Mouse (Mus musculus) ovary, postnatal 36 days (tissue): ENCODE results near the gene Sost.

Experiments used
- DNase-seq: peaks from one replicate; pipeline ENCODE4 v3.0.0; 2022; ENCODE audit warnings: low spot score, mixed read lengths

The Sost gene

GRCm38 (mm10) chr11:101983431-101983921 lies 16.7 kb upstream of the Sost start:
- no peak for DNase-seq

DNA sequence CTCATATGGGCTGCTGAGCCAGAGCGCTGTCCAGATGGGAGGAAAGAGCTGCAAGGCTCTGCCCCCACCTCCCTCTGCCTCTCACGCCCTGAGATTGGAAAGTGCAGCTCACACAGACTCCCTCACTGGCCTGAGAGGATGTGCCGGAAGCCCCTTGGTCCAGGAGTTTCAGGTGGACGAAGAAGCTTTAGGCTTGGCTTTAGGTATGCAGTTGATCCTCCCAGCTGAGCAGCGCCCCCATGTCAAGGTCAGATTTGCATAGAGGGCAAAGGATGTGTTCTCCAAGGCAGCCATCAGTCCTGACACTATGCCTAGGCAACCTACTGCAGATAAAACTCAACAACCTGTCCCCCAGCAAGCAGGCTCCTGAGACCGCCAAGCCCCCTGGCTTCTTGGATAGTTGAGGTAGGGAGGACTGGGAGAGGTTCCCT lies 16.2 kb upstream of the Sost start:
- no peak for DNase-seq

DNA sequence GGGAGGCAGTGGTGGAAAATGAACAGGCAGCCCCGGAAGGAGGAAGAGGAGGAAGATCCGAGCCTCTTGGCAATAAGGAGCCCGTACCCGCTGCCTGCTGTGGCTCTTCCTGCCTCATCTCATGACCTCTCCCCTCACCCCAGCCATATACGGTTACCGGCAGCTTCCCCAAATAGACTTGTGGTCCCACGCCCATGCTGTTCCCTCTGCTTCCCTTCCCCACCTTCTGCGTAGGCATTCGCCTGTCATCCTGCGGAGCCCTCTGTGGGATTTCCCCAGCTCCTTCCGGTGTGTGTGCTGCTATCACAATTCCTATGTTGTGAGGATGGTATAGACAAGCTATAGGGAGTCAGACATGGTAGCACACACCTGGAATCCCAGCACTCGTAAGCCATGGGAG lies 15.0 kb upstream of the Sost start:
- DNase-seq, result no peak

DNA sequence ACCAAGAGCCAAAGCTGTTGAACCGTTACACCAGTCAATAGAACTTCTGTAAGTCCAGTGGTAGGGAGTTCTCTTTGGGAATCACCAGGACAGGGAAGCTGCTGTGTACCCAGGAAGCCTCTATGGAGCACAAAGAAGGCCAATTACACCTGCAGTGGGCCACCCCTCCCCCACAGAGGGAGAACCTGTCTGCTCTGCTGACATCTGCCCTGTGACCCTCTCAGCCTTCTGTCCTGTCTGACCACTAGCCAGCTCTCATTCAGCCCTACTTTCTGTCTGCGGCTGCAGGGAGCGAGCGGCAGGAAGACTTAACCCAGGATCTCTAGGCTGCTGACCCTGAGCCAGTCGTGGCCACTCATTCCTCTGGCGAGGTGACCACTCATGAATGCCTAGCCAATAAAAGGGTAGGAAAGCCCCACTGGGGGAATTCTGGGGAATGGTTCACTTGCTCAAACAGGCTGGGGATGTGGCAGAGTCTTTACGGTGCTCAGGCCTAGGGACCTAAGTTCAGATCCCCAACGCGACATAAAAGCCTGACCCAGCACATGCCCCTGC lies 13.9 kb upstream of the Sost start:
- DNase-seq, result no peak

GRCm38 (mm10) chr11:101979140-101979539 lies 12.3 kb upstream of the Sost start:
- no peak for DNase-seq

DNA sequence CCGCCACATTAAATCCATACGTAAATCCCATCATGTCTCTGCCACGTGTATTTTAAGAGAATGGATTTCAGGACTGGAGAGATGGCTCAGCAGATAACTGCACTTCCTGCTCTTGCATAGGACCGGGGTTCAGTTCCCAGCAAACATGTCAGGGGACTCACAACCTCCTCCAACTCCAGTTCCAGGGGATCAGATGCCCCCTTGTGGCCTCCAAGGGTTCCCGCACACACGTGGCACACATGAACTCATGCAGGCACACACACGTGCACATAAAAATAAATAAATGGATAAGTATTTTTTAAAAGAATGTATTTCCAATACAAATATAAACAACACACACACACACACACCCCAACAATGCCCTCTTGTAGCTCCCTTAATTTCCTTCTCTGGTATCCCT lies 10.1 kb upstream of the Sost start:
- no peak for DNase-seq

GRCm38 (mm10) chr11:101974923-101975322 lies 8.1 kb upstream of the Sost start:
- no peak for DNase-seq

- DNase-seq, result no peak
Measured at GRCm38 (mm10) chr11:101974181-101974580, 7.4 kb upstream of the Sost start.

DNA sequence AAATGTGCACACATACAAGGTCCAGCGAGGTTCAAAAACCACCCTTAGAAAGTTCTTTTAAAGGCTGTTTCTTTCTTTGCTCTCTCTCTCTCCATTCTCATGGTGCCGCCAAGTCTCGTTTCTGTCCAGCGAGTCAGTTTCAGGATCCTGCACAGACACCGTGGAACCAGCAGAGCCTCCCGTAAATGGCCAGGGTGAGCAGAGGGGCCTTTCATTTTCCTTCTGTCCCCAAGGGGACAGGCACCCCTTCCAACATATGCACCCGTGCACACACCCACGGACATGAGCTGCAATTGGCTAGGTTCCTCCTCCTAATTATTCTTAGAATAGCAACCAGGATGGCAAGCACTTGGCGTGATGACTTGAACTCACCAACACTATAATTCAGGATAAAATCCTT lies 6.7 kb upstream of the Sost start:
- DNase-seq, result no peak

DNA sequence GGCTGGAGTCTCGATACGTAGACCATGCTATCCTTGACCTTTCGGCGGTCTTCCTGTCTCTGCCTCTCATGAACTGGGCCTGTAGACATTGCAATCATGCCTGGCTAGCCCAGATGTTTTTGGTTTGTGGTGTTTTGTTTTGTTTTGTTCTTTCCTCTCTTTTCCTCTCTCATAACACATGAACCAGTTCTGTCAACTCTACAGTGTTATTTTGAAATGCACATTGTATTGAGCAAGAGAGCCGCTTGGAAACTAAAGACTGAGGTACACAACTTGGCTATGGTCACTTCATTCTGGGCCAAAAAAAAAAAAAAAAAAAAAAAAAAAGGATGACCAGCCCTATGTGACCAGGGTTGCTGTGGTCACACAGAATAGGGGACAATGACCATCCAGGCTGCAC lies 5.8 kb upstream of the Sost start:
- DNase-seq, result no peak

DNA sequence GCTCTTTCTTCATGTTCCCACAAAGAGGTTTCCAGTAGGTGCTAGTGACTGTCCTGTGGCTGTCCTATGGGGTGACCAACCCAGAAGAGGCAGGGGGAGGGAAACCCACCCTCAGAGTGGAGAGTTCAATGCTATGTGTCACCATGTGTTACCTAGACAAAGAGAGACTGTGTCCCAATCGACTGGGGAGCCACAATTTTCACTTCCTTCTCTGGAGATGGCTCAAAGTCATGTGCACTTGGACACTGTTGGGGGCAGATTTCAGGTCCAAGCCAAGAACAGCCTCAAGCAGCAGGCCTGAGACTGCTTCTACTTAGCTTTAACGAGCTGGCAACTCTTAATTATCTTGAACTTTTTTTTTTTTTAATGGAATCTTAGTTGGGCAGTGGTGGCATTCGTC lies 5.3 kb upstream of the Sost start:
- no peak for DNase-seq

- DNase-seq, result no peak
Measured at GRCm38 (mm10) chr11:101971410-101971809, 4.6 kb upstream of the Sost start.

- no peak for DNase-seq
Measured at GRCm38 (mm10) chr11:101969835-101970234, 3.0 kb upstream of the Sost start.

DNA sequence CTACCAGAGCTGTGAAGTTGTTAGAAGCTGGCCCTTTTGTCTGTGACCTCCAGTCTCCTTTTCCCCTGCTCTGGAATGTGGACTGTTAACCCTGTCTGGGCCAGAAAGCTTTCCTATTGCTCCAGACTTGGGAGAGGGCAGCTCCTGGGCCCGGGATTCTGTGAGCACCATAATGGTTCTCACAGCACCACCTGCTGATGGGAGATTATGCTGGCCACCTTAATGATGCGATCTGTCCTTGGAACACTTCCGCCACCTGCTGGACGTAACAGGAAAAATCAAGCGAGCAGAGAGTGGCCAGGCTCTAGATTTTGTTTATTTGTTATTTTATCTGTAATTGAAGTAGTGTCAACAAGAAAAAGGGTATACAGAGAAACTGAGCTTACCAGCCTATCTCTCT lies 2.0 kb upstream of the Sost start:
- peak; percentile 64 for DNase-seq

- no peak for DNase-seq
Measured at GRCm38 (mm10) chr11:101968311-101968710, 1.5 kb upstream of the Sost start.

DNA sequence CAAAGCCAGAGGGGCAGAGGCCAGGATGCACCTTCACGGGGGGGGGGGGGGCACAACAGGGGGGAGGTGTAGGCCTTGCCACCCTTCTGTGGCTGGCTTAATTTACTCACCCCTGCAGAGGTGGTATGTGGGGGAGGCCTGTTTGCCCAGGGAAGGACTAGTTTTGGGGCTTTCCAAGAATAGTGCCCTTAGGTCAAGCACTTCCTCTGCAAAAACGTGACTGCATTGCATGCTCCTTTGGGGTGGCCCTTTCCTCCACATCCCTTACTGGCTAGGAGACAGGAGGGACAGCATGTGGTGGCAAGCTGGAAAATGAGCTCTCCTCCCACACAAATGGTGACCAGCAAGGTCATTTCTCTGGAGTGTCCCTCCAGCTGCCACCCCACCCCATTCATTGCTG lies 1.3 kb downstream of the Sost start:
- DNase-seq, result no peak

- DNase-seq, result no peak
Measured at GRCm38 (mm10) chr11:101964647-101965046, 2.2 kb downstream of the Sost start.

DNA sequence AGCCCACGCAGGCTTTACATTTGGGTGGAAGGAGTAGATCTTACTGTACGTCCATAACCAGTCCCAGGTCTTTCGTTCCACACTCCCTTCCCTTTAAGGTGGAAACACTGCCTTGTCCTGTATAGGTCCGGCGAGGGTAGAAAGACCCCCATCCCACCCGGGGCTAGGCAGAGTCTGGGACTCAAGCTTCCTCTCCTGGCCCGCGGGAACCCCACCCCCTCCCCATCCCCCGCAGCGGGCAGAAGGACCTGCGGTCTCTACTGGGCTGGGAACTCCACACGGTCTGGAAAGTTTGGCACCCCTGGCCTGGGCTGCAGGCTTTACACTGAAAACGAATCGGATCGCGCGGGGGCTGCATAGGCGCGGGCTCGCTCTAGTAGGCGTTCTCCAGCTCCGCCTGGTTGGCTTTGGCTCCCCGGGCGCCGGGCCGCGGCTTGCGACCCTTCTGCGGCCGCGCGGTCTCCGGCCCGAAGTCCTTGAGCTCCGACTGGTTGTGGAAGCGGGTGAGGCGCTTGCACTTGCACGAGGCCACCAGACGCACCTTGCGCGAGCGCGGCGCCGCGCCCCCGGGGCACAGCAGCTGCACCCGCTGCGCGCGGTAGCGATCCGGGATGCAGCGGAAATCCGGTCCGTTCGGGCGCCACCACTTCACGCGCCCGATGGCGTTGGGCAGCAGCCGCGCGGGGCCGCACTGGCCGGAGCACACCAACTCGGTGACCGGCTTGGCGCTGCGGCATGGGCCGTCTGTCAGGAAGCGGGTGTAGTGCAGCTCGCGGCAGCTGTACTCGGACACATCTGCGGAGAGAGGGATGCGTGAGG lies 3.1 kb downstream of the Sost start:
- DNase-seq, result peak; percentile 19

GRCm38 (mm10) chr11:101963043-101963442 lies 3.8 kb downstream of the Sost start:
- DNase-seq, result no peak

DNA sequence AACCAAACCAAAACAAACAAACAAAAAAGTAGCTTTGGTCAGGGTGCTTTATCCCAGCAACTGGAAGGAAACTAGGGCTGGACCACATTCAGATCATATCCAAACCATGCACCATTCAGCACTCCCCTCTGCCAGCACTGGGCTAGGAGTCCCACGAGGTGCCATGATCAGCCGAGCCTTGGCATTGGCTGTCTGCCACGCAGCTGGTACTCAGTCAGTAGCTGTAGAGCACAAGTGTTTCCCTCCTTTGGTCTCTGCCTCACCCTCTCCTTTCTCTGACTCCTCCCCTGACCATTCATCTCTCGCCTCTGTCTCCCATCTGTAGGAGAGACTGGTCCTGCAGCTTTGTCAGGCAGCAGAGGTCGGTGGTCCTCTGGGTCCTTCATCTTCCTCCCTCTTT lies 9.3 kb downstream of the Sost start:
- no peak for DNase-seq

DNA sequence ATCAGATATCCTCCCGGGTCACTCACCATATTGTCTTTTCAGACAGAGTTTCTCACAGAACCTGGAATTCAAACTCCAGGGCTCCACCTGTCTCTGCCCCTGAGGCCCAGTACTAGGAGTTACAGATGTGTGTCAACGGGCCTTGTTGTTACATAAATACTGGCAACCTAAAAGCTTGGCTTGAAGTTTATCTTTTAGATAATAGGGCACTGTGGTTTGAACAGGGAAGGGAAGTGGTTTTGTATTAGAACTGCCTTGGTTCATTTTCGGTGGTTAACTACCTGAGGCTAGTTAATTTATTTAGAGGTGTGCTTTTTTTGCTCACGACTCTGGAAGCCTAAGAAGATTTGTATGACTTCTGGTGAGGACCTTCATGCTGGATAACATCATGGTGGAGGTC lies 13.4 kb downstream of the Sost start:
- DNase-seq, result no peak

GRCm38 (mm10) chr11:101952541-101953341 lies 14.1 kb downstream of the Sost start:
- no peak for DNase-seq

DNA sequence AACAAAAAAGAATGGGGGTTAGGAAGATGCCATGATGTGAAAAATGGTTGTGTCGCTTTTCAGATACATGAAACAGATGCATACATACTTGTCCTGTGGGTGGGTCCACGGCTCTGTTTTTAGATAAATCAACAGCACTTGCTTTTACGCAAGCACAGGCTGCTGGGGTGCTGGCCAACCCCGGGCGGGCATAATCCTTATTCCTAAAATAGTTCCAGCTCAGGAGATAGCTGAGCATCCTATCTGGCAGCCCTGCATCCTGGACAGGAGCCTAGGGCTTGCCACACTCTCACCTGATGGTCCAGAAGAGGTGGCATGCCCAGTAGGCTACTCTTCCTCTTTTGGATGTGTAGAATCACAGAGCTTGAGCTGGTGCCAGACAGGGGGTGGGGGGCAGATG lies 16.8 kb downstream of the Sost start:
- no peak for DNase-seq
